Mouse (Mus musculus): ENCODE results near the gene Tiam2.

DNA sequence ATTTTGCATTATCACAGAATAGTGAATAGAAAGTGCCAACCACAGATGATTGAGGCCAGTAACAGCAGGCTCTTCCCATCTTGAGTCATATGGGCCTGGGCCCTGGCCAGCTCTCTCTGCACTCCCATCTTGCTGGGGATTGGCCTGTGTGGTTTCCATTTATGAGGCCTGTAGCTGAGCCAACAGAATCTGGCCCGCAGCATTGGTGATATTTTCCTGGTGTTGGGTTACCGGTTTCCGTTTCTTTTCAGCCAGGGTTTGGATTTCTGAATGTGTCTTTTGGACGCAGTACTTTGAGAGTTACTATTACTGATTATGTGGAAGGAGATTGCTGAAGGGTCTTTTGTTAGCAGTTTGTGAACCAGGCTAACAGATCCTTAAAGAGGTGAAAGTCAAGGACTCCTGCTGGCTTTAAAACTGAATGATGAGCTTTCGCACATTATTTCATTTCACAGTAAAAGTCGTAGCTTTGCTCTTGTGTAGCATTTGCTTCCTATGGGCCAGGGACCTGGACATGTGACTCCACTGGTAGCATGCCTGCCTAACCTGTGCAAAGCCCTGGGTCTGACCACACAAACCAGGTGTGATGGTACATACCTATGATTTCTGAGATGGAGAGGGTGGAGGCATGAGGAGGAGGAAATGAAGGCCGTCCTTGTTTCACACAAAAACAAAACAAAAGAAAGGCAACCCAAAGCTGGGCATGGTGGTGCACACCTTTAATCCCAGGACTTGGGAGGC, 5.5 kb downstream of the Tiam2 start:
- TF ChIP-seq CTCF (IDR thresholded peaks at IDR 0.05; ENCODE audit: control insufficient read depth, insufficient read depth, insufficient replicate concordance, low read depth, low read length) (no peak), POLR2A (IDR thresholded peaks at IDR 0.05; ENCODE audit: control insufficient read depth, low read depth, low read length) (no peak)
